Mouse (Mus musculus) left cerebral cortex, adult 8-10 months (tissue): Measurements from ENCODE around the gene Ptprj. TPM values are rescaled to one million over a fixed set of nuclear protein-coding genes. Genes with fewer than 3 reads are reported as not detected.
"Not testable (repeated sequence)": the region's sequence is repeated elsewhere in the genome, so short reads cannot be mapped to it uniquely, and the experiment has no call there.

ENCODE experiments used
- DNase-seq, 2 experiments: peaks; one replicate each; pipeline ENCODE4 v3.0.0; 2022; ENCODE audit warnings: low spot score in 2 of 2
- total RNA-seq, 4 experiments: library from RNA; stranded (reverse); gene quantifications; 2 replicates each; pipeline ENCODE4 v1.2.4; 2022

The Ptprj gene
- total RNA-seq, 4 experiments from 2014 or later, result 90.8 to 104 (median 95.0) TPM

DNA sequence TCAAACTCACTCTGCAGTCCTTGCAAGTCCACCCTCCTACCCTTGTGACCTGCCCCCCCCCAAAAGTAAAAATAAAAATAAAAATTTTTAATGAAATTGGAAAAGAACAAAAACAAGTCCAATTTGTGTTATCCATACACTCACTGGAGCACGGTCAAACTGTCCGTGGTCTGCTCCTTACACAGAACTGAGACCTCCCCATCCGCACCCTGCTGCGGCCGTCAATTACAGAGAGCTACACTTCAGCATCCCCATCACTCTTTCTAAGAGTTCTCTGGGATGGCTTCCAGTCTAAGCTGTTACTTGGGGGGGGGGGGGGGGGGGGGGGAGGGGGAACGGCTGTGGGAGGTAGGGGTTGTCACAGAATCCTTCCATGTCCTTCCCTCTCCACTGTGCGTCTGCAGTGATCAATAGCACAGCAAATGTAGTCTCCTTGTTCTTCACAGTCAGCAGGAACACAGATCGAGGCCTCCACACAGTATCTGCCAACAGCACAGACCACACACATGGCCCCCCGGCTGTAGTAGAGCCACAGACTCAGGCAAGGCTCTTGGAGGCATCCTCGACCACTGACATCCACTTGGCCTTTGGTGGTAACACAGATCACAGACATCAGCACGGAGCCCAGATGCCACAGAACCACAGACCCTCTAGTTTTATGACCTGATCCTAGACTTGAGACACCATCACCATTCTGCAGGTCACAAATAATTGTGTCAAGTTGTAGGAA, 151.3 kb downstream of the Ptprj start:
- DNase-seq, result not testable (repeated sequence)

DNA sequence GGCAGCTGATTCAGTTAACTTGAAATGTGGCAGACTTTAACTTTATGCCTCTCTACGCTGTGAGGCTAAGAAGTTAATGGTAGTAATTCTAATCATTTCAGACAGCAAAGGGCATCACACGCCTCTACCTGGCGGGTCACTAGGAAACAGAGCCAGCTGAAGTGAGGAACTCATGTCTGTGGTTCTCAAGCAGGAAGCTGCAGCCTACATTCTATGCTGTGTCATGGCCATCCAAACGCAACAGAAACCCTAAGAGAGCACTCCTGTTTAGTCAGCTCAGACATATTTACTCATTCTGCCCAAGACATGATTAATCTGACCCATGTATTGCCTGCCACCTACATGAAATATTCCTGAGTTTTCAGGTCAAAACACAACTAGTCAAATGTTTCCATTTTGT, 155.5 kb downstream of the Ptprj start:
- not testable (repeated sequence) for DNase-seq

DNA sequence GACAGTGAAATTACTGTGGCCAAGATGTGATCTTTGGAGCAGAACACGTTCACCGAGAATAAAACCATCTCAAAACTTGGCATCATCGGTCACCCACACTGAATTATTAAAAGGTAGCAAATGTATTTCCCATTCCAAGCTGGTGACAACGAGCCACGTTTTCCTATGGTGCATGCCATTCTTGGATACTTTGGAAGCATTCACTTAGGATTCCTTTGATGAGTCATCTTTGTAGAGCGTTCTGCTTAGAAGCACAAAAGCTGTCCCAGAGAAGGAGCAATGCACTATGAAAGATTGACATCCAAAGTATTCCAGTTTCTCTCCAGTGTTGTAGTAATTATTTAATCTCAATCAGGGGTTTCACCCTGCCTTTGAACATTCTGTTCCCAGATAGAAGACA, 158.2 kb downstream of the Ptprj start:
- DNase-seq, result not testable (repeated sequence)

DNA sequence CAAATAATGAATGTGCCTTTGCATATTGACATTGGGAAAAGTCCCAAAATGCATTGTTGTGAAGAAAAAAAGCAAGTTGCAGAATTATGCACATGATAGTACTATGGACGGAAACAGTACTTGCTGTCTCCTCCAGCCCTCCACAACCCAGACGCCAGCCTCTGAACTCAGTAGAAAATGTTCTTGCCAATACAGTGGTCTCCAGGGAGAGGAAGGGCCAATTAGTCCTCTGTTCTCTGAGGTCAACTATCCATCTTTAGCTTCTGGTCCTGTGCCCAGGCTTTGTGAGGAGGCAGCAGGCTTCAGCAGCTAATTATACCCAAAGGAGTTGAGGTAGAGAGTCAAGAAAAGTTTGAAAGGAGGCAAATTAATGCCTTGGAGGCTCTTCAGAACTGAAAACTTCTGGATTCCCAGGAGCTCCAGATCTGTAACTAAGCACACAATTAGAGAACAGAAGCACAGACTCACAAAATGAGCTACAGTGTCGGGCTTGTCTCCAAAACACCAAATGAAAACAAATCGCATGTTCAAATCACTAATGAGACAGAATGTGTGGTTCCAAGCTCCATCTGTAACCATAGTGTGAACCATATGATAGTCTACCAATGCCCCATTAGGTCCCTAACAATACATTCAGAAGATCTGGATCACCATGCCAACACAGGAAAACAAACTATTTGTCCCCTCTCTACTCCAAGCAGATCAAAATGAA, 166.2 kb downstream of the Ptprj start:
- DNase-seq, result not testable (repeated sequence)

DNA sequence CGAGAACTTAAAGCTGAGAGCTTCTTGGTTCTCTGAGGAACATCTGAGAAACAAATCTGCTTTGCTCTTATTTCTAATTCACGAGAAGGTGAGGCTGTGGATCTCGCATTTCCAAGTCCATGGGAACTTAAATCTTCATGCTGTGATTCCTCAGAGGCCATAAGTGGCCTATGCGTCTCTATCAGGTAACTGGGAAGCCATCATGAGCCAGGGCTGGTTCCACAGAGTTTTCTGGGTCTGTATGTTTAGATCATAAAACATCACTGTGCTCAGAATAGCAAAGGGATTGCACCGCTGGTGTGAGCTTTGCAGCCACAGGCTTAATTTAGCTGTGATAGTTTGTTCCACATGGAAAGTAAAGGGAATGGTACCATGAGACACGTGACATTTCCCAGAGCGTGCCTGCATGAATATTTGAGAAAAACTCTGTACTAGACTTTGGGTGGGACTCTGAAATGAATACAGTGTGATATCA, 181.8 kb downstream of the Ptprj start, which contains the start of gene Olfr1274-ps:
Olfr1274-ps (plus strand) TSS at position 51 of the 475 bp plus-strand sequence.
- DNase-seq, result not testable (repeated sequence)

Other genes starting within 250 kb of the Ptprj start
- gene Olfr1274-ps, start 182.0 kb downstream of the Ptprj start, total RNA-seq, result not detected
- 10 to 100 TPM; 19.2 to 25.0 (median 20.2) TPM for gene Nup160, start 96.6 kb upstream of the Ptprj start, total RNA-seq
- gene Fnbp4, start 164.7 kb upstream of the Ptprj start, total RNA-seq, result 10 to 100 TPM; 51.0 to 66.7 (median 59.2) TPM
- gene Agbl2, start 202.1 kb upstream of the Ptprj start, total RNA-seq, result 1 to 10 TPM in 3 of 4 experiments, under 1 TPM in 1; 0.75 to 1.5 (median 1.2) TPM